Mouse (Mus musculus) embryo, embryonic 10 days (tissue): ENCODE results near the gene Nedd9.
A peak's percentile ranks its signal among the peaks of the same experiment; 100 is the strongest.

Experiments used
- DNase-seq: peaks from one replicate; pipeline ENCODE4 v3.0.0-alpha.2; 2015; ENCODE audit warnings: low spot score

The Nedd9 gene

GRCm38 (mm10) chr13:41486606-41487408 lies at the start of gene Nedd9:
Gene Nedd9 (minus strand): TSS chr13:41487362.
- no peak for DNase-seq

GRCm38 (mm10) chr13:41532625-41533024 lies 45.5 kb upstream of the Nedd9 start:
- no peak for DNase-seq

GRCm38 (mm10) chr13:41530326-41530725 lies 43.2 kb upstream of the Nedd9 start:
- no peak for DNase-seq

- no peak for DNase-seq
These were observed 37.0 kb upstream of the Nedd9 start for GRCm38 (mm10) chr13:41524208-41524607.

GRCm38 (mm10) chr13:41521296-41521695 lies 34.1 kb upstream of the Nedd9 start:
- no peak for DNase-seq

GRCm38 (mm10) chr13:41520549-41521161 lies 33.5 kb upstream of the Nedd9 start:
- no peak for DNase-seq

- DNase-seq, result no peak
These were observed 32.6 kb upstream of the Nedd9 start for GRCm38 (mm10) chr13:41519792-41520191.

- no peak for DNase-seq
These were observed 30.0 kb upstream of the Nedd9 start for GRCm38 (mm10) chr13:41517193-41517592.

- no peak for DNase-seq
These were observed 28.6 kb upstream of the Nedd9 start for GRCm38 (mm10) chr13:41515749-41516148.

GRCm38 (mm10) chr13:41514918-41515317 lies 27.8 kb upstream of the Nedd9 start:
- DNase-seq, result peak; percentile 72

- DNase-seq, result no peak
These were observed 26.3 kb upstream of the Nedd9 start for GRCm38 (mm10) chr13:41513456-41513855.

GRCm38 (mm10) chr13:41512243-41512642 lies 25.1 kb upstream of the Nedd9 start:
- DNase-seq, result no peak

GRCm38 (mm10) chr13:41510631-41511419 lies 23.7 kb upstream of the Nedd9 start:
- no peak for DNase-seq

- no peak for DNase-seq
These were observed 18.4 kb upstream of the Nedd9 start for GRCm38 (mm10) chr13:41505594-41505993.

GRCm38 (mm10) chr13:41504997-41505396 lies 17.8 kb upstream of the Nedd9 start:
- no peak for DNase-seq

GRCm38 (mm10) chr13:41504448-41504847 lies 17.3 kb upstream of the Nedd9 start:
- no peak for DNase-seq

- DNase-seq, result no peak
These were observed 15.7 kb upstream of the Nedd9 start for GRCm38 (mm10) chr13:41502917-41503301.

- no peak for DNase-seq
These were observed 15.2 kb upstream of the Nedd9 start for GRCm38 (mm10) chr13:41502136-41502916.

GRCm38 (mm10) chr13:41500793-41501192 lies 13.6 kb upstream of the Nedd9 start:
- DNase-seq, result no peak

GRCm38 (mm10) chr13:41498611-41499121 lies 11.5 kb upstream of the Nedd9 start:
- no peak for DNase-seq

- DNase-seq, result no peak
These were observed 7.5 kb upstream of the Nedd9 start for GRCm38 (mm10) chr13:41494681-41495080.
